Mouse (Mus musculus): ENCODE results near the gene Ibtk. TPM values are rescaled to one million over a fixed set of nuclear protein-coding genes. Genes with fewer than 3 reads are reported as not detected.

Ibtk gene
- total and polyA plus RNA-seq, 3 experiments, result 20.0 to 53.7 (median 21.1) TPM

DNA sequence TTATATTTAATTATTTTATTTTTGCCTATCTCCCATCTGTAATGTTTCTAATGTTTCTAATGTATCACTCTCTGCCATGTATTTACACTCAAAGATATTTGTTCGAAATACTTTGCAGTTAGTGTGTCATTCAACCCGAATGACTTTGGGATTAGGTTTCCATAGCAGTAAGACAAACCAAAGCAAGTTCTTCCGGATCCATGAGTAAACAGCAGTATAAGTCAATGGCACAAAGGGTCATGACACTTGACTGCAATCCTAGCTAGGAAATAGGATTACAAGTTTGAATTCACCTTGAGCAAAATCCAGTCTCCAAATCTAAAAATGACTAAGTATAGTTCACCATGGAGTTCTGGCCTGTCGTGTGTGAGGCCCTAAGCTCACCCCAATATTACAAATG lies 9.9 kb downstream of the Ibtk start:
- Histone ChIP-seq H3K9me3 (replicated peaks; ENCODE audit: insufficient read depth, low read length) (no peaks in the 10 kb centered on the region), H3K27me3 (ENCODE audit: control insufficient read depth in 1 of 2, insufficient read depth in 2 of 2, low read length in 2 of 2) (no peaks in the 10 kb centered on the region), H3K4me1 (ENCODE audit: control insufficient read depth in 1 of 2, insufficient read depth in 2 of 2, low read length in 2 of 2) (no peaks in the 10 kb centered on the region), H3K4me3 (ENCODE audit: control insufficient read depth in 1 of 2, insufficient read depth in 1 of 2, low read depth in 2 of 2, low read length in 2 of 2) (no peak overlapping the region), H3K79me2 (ENCODE audit: control insufficient read depth, insufficient read depth, low read length, poor library complexity) (peaks cover 6% of the 10 kb centered on the region; the same call in 1 of the 2 replicates), H3K27ac (ENCODE audit: control insufficient read depth, low read depth, low read length) (no peak overlapping the region), H3K9ac (ENCODE audit: control insufficient read depth, low read depth, low read length, poor library complexity, severe bottlenecking) (no peak overlapping the region), H3K36me3 (ENCODE audit: control insufficient read depth in 1 of 2, insufficient read depth in 2 of 2, low read length in 2 of 2) (peaks cover 0 to 25% of the 10 kb centered on the region in 2 experiments; a peak in 2 of 4 replicates)
- TF ChIP-seq ZC3H11A (IDR thresholded peaks at IDR 0.05; ENCODE audit: low read depth, low read length), result no peak
- no peak for TF ChIP-seq ZKSCAN1 (IDR thresholded peaks at IDR 0.05; ENCODE audit: low read depth, low read length)
- TF ChIP-seq BHLHE40 (IDR thresholded peaks at IDR 0.05; ENCODE audit: borderline replicate concordance, low read depth, low read length), result no peak
- no peak for TF ChIP-seq SIN3A (IDR thresholded peaks at IDR 0.05; ENCODE audit: low read length)
- TF ChIP-seq MEF2A (IDR thresholded peaks at IDR 0.05; ENCODE audit: extremely low read depth, insufficient replicate concordance, low read depth, low read length, poor library complexity, severe bottlenecking), result no peak
- TF ChIP-seq MAZ (IDR thresholded peaks at IDR 0.05; ENCODE audit: low read depth, low read length), result no peak
- TF ChIP-seq UBTF (IDR thresholded peaks at IDR 0.05; ENCODE audit: borderline replicate concordance, insufficient read depth, low read depth, low read length), result no peak
- DNase-seq (ENCODE audit: low read depth, low spot score), result no peak

GRCm38 (mm10) chr9:85734821-85735220 lies 14.3 kb downstream of the Ibtk start:
- Histone ChIP-seq H3K79me2 (ENCODE audit: control insufficient read depth, insufficient read depth, low read length, poor library complexity) (0 out of 2 replicates have a peak, but pooled peaks cover 1% of the 10 kb centered on the region), H3K27me3 (ENCODE audit: control insufficient read depth in 1 of 2, insufficient read depth in 2 of 2, low read length in 2 of 2) (no peaks in the 10 kb centered on the region), H3K4me1 (ENCODE audit: control insufficient read depth in 1 of 2, insufficient read depth in 2 of 2, low read length in 2 of 2) (no peaks in the 10 kb centered on the region), H3K9me3 (replicated peaks; ENCODE audit: insufficient read depth, low read length) (no peaks in the 10 kb centered on the region), H3K27ac (ENCODE audit: control insufficient read depth, low read depth, low read length) (no peak overlapping the region), H3K4me3 (ENCODE audit: control insufficient read depth in 1 of 2, insufficient read depth in 1 of 2, low read depth in 2 of 2, low read length in 2 of 2) (no peak overlapping the region), H3K36me3 (ENCODE audit: control insufficient read depth in 1 of 2, insufficient read depth in 2 of 2, low read length in 2 of 2) (peaks cover 0 to 25% of the 10 kb centered on the region in 2 experiments; a peak in 2 of 4 replicates), H3K9ac (ENCODE audit: control insufficient read depth, low read depth, low read length, poor library complexity, severe bottlenecking) (no peak overlapping the region)
- TF ChIP-seq MEF2A (IDR thresholded peaks at IDR 0.05; ENCODE audit: extremely low read depth, insufficient replicate concordance, low read depth, low read length, poor library complexity, severe bottlenecking) (no peak), TBP (IDR thresholded peaks at IDR 0.05; ENCODE audit: low read depth, low read length) (no peak), E2F4 (IDR thresholded peaks at IDR 0.05; ENCODE audit: borderline replicate concordance, low read depth, low read length) (no peak), SMC3 (IDR thresholded peaks at IDR 0.05; ENCODE audit: low read depth, low read length) (no peak), MYB (IDR thresholded peaks at IDR 0.05; ENCODE audit: low read depth, low read length) (no peak), MXI1 (IDR thresholded peaks at IDR 0.05; ENCODE audit: low read depth, low read length) (no peak), ZKSCAN1 (IDR thresholded peaks at IDR 0.05; ENCODE audit: low read depth, low read length) (no peak), JUND (IDR thresholded peaks at IDR 0.05; ENCODE audit: low read depth, low read length) (no peak), MAFK (IDR thresholded peaks at IDR 0.05; ENCODE audit: borderline replicate concordance, low read depth, low read length) (no peak), POLR2AphosphoS5 (IDR thresholded peaks at IDR 0.05; ENCODE audit: borderline replicate concordance, low read depth, low read length) (no peak), ZC3H11A (IDR thresholded peaks at IDR 0.05; ENCODE audit: low read depth, low read length) (no peak), ELF1 (IDR thresholded peaks at IDR 0.05; ENCODE audit: low read depth, low read length) (no peak), ZNF384 (IDR thresholded peaks at IDR 0.05; ENCODE audit: low read depth, low read length) (no peak), SIN3A (IDR thresholded peaks at IDR 0.05; ENCODE audit: low read length) (no peak), RAD21 (IDR thresholded peaks at IDR 0.05; ENCODE audit: low read depth, low read length) (no peak), RCOR1 (IDR thresholded peaks at IDR 0.05; ENCODE audit: low read depth, low read length) (no peak), CHD1 (IDR thresholded peaks at IDR 0.05; ENCODE audit: low read depth, low read length) (no peak), CHD2 (IDR thresholded peaks at IDR 0.05; ENCODE audit: low read length) (no peak), ETS1 (IDR thresholded peaks at IDR 0.05; ENCODE audit: low read depth, low read length) (no peak), MYC (IDR thresholded peaks at IDR 0.05; ENCODE audit: low read depth, low read length) (no peak)
- DNase-seq (ENCODE audit: low read depth, low spot score), result no peak

Data from MEL (cell line).